Mouse (Mus musculus): Measurements from ENCODE around the gene Vmn1r138.
"Not testable (repeated sequence)": the region's sequence is repeated elsewhere in the genome, so short reads cannot be mapped to it uniquely, and the experiment has no call there.

DNA sequence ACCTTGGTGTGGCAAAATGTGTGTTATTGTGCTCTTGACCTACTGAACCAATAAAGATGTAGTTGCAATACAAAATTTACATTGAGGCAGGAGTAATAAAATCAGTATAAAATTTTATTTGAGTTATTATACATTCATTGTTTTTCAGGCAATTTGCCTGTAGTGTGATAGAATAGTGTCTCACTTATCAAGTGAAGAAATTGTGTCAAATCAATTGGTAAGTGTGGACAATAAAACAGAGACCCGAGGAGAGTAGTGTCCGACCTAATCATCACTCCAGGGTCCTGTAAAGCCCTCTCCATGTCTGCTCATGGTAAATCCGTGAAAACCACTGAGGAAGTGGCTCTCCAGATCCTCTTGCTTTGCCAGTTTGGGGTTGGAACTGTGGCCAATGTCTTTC, 34.4 kb downstream of the Vmn1r138 start, which contains the start of gene Vmn1r137:
- TF ChIP-seq POLR2A (IDR thresholded peaks at IDR 0.05; ENCODE audit: borderline replicate concordance, extremely low read depth, insufficient read depth, insufficient read length, poor library complexity, severe bottlenecking); CTCF (IDR thresholded peaks at IDR 0.05; ENCODE audit: borderline replicate concordance, extremely low read depth, insufficient read depth, insufficient read length): not testable (repeated sequence)
